Mouse (Mus musculus) spleen, adult 2 months (tissue): ENCODE results near the gene Fance.

Experiments used
- CTCF ChIP-seq: fragments of 200-500 bp; IDR thresholded peaks from 2 replicates; pipeline ENCODE4 v1.5.1; 2011; ENCODE audit warnings: mild to moderate bottlenecking, inconsistent platforms; ENCODE audit not compliant: insufficient read depth, insufficient read length, insufficient replicate concordance; ENCODE audit errors: extremely low read depth
- POLR2A ChIP-seq: fragments of 200-500 bp; IDR thresholded peaks from 2 replicates; pipeline ENCODE4 v1.6.1; 2011; ENCODE audit warnings: low read depth, low read length, inconsistent platforms

DNA sequence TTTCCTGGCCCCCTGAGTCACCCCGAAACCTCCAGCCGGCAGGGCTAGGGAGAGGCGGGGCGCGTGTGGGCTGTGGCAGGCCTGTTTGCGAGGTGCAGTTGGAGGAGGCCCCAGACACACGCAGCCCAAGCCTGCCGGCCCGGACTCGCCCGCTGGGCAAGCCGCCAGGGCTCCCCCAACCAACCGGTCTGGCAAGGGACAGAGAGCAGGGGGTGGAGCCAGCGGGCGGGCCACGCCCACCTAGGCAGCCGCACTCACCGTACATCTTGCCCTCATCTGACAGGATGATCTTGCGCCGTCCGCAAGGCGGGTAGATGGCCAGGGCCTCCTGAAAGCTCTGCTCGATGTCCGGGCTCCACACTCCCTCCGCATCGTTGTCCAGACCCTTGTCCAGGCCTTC lies 27.8 kb downstream of the Fance start:
- no peak for TF ChIP-seq CTCF
- TF ChIP-seq POLR2A = no peak
